Mouse (Mus musculus) spleen, postnatal 10 days (tissue): ENCODE measurements around the gene Ncoa5.

ENCODE experiments used
- DNase-seq, 2 experiments: peaks; one replicate each; pipeline ENCODE4 v3.0.0; 2021 to 2022; ENCODE audit warnings: low spot score in 2 of 2

Ncoa5 gene

GRCm38 (mm10) chr2:165050826-165051548, 16.3 kb upstream of the Ncoa5 start:
- DNase-seq = no peak

GRCm38 (mm10) chr2:165049044-165049443, 14.4 kb upstream of the Ncoa5 start:
- no peak for DNase-seq

GRCm38 (mm10) chr2:165043729-165044128, 9.1 kb upstream of the Ncoa5 start:
- DNase-seq = no peak

GRCm38 (mm10) chr2:165043090-165043636, 8.5 kb upstream of the Ncoa5 start:
- DNase-seq = no peak

GRCm38 (mm10) chr2:165042126-165042525, 7.5 kb upstream of the Ncoa5 start:
- DNase-seq = no peak

- DNase-seq = no peak
Observed at GRCm38 (mm10) chr2:165037415-165037814, 2.7 kb upstream of the Ncoa5 start.

- DNase-seq = no peak
Observed at GRCm38 (mm10) chr2:165035058-165035431, 378 bp upstream of the Ncoa5 start.

GRCm38 (mm10) chr2:165033306-165033705, 1.4 kb downstream of the Ncoa5 start:
- DNase-seq = no peak

GRCm38 (mm10) chr2:165032533-165032932, 2.1 kb downstream of the Ncoa5 start:
- DNase-seq = no peak

- no peak for DNase-seq
Observed at GRCm38 (mm10) chr2:165027163-165027562, 7.5 kb downstream of the Ncoa5 start.

GRCm38 (mm10) chr2:165020490-165020889, 14.2 kb downstream of the Ncoa5 start:
- DNase-seq = no peak

- DNase-seq = no peak
Observed at GRCm38 (mm10) chr2:165014935-165015334, 19.7 kb downstream of the Ncoa5 start.

GRCm38 (mm10) chr2:165010351-165010750, 24.3 kb downstream of the Ncoa5 start:
- DNase-seq = no peak

- no peak for DNase-seq
Observed at GRCm38 (mm10) chr2:165009581-165009980, 25.1 kb downstream of the Ncoa5 start.

- DNase-seq = no peak
Observed at GRCm38 (mm10) chr2:165009161-165009560, 25.5 kb downstream of the Ncoa5 start.

- no peak for DNase-seq
Observed at GRCm38 (mm10) chr2:165007986-165008385, 26.7 kb downstream of the Ncoa5 start.

- no peak for DNase-seq
Observed at GRCm38 (mm10) chr2:165006813-165007212, 27.9 kb downstream of the Ncoa5 start.

GRCm38 (mm10) chr2:165004237-165004636, 30.4 kb downstream of the Ncoa5 start:
- DNase-seq = no peak

GRCm38 (mm10) chr2:165003108-165003507, 31.6 kb downstream of the Ncoa5 start:
- DNase-seq = no peak

GRCm38 (mm10) chr2:165001958-165002357, 32.7 kb downstream of the Ncoa5 start:
- DNase-seq = no peak

GRCm38 (mm10) chr2:164997721-164998428, 36.8 kb downstream of the Ncoa5 start:
- no peak for DNase-seq

- DNase-seq = no peak
Observed at GRCm38 (mm10) chr2:164996848-164997720, 37.6 kb downstream of the Ncoa5 start.
